Mouse (Mus musculus) CH12.LX (cell line): ENCODE data around the gene Med24. TPM values are rescaled to one million over a fixed set of nuclear protein-coding genes. Genes with fewer than 3 reads are reported as not detected.
"Not testable (repeated sequence)": the region's sequence is repeated elsewhere in the genome, so short reads cannot be mapped to it uniquely, and the experiment has no call there.

Experiments
- DNase-seq: peaks from one replicate; pipeline ENCODE4 v3.0.0-alpha.2; 2013; ENCODE audit errors: extremely low read depth
- H3K27ac ChIP-seq: 2 replicates; pipeline ENCODE4 v1.5.1; 2012; ENCODE audit warnings: low read depth, mild to moderate bottlenecking, control low read depth, moderate library complexity; ENCODE audit not compliant: insufficient read depth
- H3K27me3 ChIP-seq: replicated peaks from 2 replicates; pipeline ENCODE3; 2012; ENCODE audit warnings: inconsistent platforms
- H3K36me3 ChIP-seq, 2 experiments: replicated peaks in 1 of 2; 2 replicates each; pipeline versions ENCODE3 to v1.6.1; 2012; ENCODE audit warnings: inconsistent platforms in 1 of 2, low read length in 1 of 2, mild to moderate bottlenecking in 1 of 2, mixed read lengths in 1 of 2, moderate library complexity in 1 of 2; ENCODE audit not compliant: control insufficient read depth in 1 of 2, insufficient read depth in 1 of 2
- H3K4me1 ChIP-seq, 2 experiments: 2 replicates each; pipeline ENCODE4 v1.6.1; 2012; ENCODE audit warnings: inconsistent platforms in 1 of 2, moderate library complexity in 1 of 2; ENCODE audit not compliant: insufficient read depth in 2 of 2, control insufficient read depth in 1 of 2
- H3K4me2 ChIP-seq: 2 replicates; pipeline ENCODE4 v1.6.1; 2012; ENCODE audit warnings: low read depth, mild to moderate bottlenecking, control low read depth; ENCODE audit not compliant: poor library complexity, insufficient read depth, severe bottlenecking
- H3K4me3 ChIP-seq, 3 experiments: fragments of 150-350 bp in 1 of 3; sonication (generic) in 1 of 3; replicated peaks in 1 of 3; 2 replicates each; pipeline versions ENCODE3 to v1.5.1; 2011 to 2012; ENCODE audit warnings: low read depth in 2 of 3, low read length in 2 of 3, mild to moderate bottlenecking in 2 of 3, moderate library complexity in 2 of 3, control low read depth in 1 of 3, improper control_type of control experiment in 1 of 3, inconsistent platforms in 1 of 3, mixed read lengths in 1 of 3; ENCODE audit not compliant: poor library complexity in 1 of 3
- H3K79me2 ChIP-seq: replicated peaks from 2 replicates; pipeline ENCODE4 v1.6.1; 2012; ENCODE audit warnings: mild to moderate bottlenecking, moderate library complexity; ENCODE audit not compliant: control insufficient read depth, poor library complexity, insufficient read depth, severe bottlenecking; ENCODE audit errors: extremely low read depth
- H3K9ac ChIP-seq: 2 replicates; pipeline ENCODE4 v1.6.1; 2012; ENCODE audit warnings: low read depth, mild to moderate bottlenecking, control low read depth, moderate library complexity; ENCODE audit not compliant: insufficient read depth
- H3K9me3 ChIP-seq: replicated peaks from 2 replicates; pipeline ENCODE3; 2012; ENCODE audit warnings: low read length, inconsistent platforms, mixed read lengths
- CTCF ChIP-seq, 2 experiments: IDR thresholded peaks in 1 of 2; conservative IDR thresholded peaks in 1 of 2; 2 replicates each; pipeline ENCODE4 v1.5.1; 2011 to 2012; ENCODE audit warnings: low read depth in 2 of 2, low read length in 2 of 2, improper control_type of control experiment in 1 of 2, inconsistent platforms in 1 of 2, mild to moderate bottlenecking in 1 of 2, moderate library complexity in 1 of 2
- E2F4 ChIP-seq: IDR thresholded peaks from 2 replicates; pipeline ENCODE4 v1.6.1; 2011; ENCODE audit warnings: low read depth, low read length, improper control_type of control experiment; ENCODE audit not compliant: insufficient replicate concordance
- ELF1 ChIP-seq: IDR thresholded peaks from 2 replicates; pipeline ENCODE4 v1.6.1; 2014; ENCODE audit warnings: low read depth, mild to moderate bottlenecking, inconsistent platforms, low read length, improper control_type of control experiment
- ETS1 ChIP-seq: conservative IDR thresholded peaks from 2 replicates; pipeline ENCODE4 v1.6.1; 2012; ENCODE audit warnings: low read depth, mild to moderate bottlenecking, inconsistent platforms, low read length, improper control_type of control experiment, moderate library complexity
- GABPA ChIP-seq: IDR thresholded peaks from 2 replicates; pipeline ENCODE4 v1.6.1; 2012; ENCODE audit warnings: low read depth, low read length, improper control_type of control experiment, inconsistent platforms; ENCODE audit not compliant: insufficient replicate concordance
- IRF4 ChIP-seq: IDR thresholded peaks from 2 replicates; pipeline ENCODE4 v1.6.1; 2014; ENCODE audit warnings: low read depth, mild to moderate bottlenecking, inconsistent platforms, low read length, improper control_type of control experiment
- JUND ChIP-seq: conservative IDR thresholded peaks from 2 replicates; pipeline ENCODE4 v1.6.1; 2011; ENCODE audit warnings: low read depth, low read length, improper control_type of control experiment
- KAT2A ChIP-seq: IDR thresholded peaks from 2 replicates; pipeline ENCODE4 v1.6.1; 2012; ENCODE audit warnings: low read length, improper control_type of control experiment, inconsistent platforms; ENCODE audit not compliant: insufficient replicate concordance
- MAX ChIP-seq: IDR thresholded peaks from 2 replicates; pipeline ENCODE4 v1.6.1; 2011; ENCODE audit warnings: low read length, improper control_type of control experiment
- MYC ChIP-seq: IDR thresholded peaks from 2 replicates; pipeline ENCODE4 v1.6.1; 2011; ENCODE audit warnings: low read depth, mild to moderate bottlenecking, improper control_type of control experiment, low read length
- NRF1 ChIP-seq: IDR thresholded peaks from 2 replicates; pipeline ENCODE4 v1.6.1; 2014; ENCODE audit warnings: low read depth, mild to moderate bottlenecking, inconsistent platforms, low read length, improper control_type of control experiment, moderate library complexity
- RAD21 ChIP-seq: IDR thresholded peaks from 2 replicates; pipeline ENCODE4 v1.6.1; 2011; ENCODE audit warnings: low read depth, mild to moderate bottlenecking, low read length, improper control_type of control experiment, moderate library complexity
- RCOR1 ChIP-seq: conservative IDR thresholded peaks from 2 replicates; pipeline ENCODE4 v1.6.1; 2012; ENCODE audit warnings: low read depth, mild to moderate bottlenecking, inconsistent platforms, low read length, improper control_type of control experiment
- TCF12 ChIP-seq: IDR thresholded peaks from 2 replicates; pipeline ENCODE4 v1.6.1; 2014; ENCODE audit warnings: low read depth, mild to moderate bottlenecking, inconsistent platforms, low read length, improper control_type of control experiment
- USF2 ChIP-seq: conservative IDR thresholded peaks from 2 replicates; pipeline ENCODE4 v1.6.1; 2011; ENCODE audit warnings: low read depth, low read length, improper control_type of control experiment
- ZC3H11A ChIP-seq: IDR thresholded peaks from 2 replicates; pipeline ENCODE4 v1.6.1; 2012; ENCODE audit warnings: low read depth, mild to moderate bottlenecking, inconsistent platforms, low read length, improper control_type of control experiment
- ZMIZ1 ChIP-seq: IDR thresholded peaks from 2 replicates; pipeline ENCODE4 v1.6.1; 2012; ENCODE audit warnings: low read depth, mild to moderate bottlenecking, inconsistent platforms, low read length, improper control_type of control experiment
- dilution Hi-C: fragments of 300-500 bp; cut with MboI; formaldehyde crosslinking; loops from 2 replicates; pipeline ENCODE4 v1.14.3; 2020; ENCODE audit warnings: low sequenced_read_pairs; ENCODE audit not compliant: extremely low pct_unique_long_range_greater_than_20kb, extremely low pct_ligation_motif_present
- in situ Hi-C: fragments of 300-500 bp; cut with MboI; formaldehyde crosslinking; loops from 3 replicates; pipeline ENCODE4 v1.14.3; 2019; ENCODE audit warnings: low sequenced_read_pairs, low pct_ligation_motif_present, low pct_unique_long_range_greater_than_20kb, mixed read lengths
- polyA plus RNA-seq: library from polyadenylated mRNA; unstranded; fragments of >175 nt; gene quantifications from 2 replicates; pipeline ENCODE4 v1.2.1, GENCODE M21; 2012; ENCODE audit warnings: low read depth; ENCODE audit not compliant: insufficient read length
- total RNA-seq, 2 experiments: library from RNA; depleted of rRNA; stranded (reverse); fragments of 300-350 nt in 1 of 2; fragments of >200 nt in 1 of 2; gene quantifications; 2 replicates each; pipeline ENCODE4 v1.2.3; 2012 to 2014

Gene Med24
- total and polyA plus RNA-seq, 3 experiments = 30.9 to 78.8 (median 48.6) TPM

GRCm38 (mm10) chr11:98738428-98738911 is 9.2 kb upstream of the Med24 start:
- H3K27ac ChIP-seq = no peak overlapping the region
- dilution Hi-C loops = no loop called here

GRCm38 (mm10) chr11:98737220-98737619 is 8.0 kb upstream of the Med24 start:
- H3K4me2 ChIP-seq, H3K79me2 ChIP-seq, H3K4me1 ChIP-seq, DNase-seq, H3K4me3 ChIP-seq, dilution Hi-C loops, H3K36me3 ChIP-seq, in situ Hi-C loops, H3K27ac ChIP-seq, H3K9ac ChIP-seq: not testable (repeated sequence)
- Histone ChIP-seq H3K27me3 (peaks cover 57% of the 10 kb centered on the region), H3K9me3 (peaks cover 11% of the 10 kb centered on the region)

More at GRCm38 (mm10) chr11:98738428-98738911, 9.2 kb upstream of the Med24 start:
- H3K79me2 ChIP-seq = no peaks in the 10 kb centered on the region
- H3K4me3 ChIP-seq = no peak overlapping the region
- no peaks in the 10 kb centered on the region for H3K36me3 ChIP-seq
- peaks cover 11% of the 10 kb centered on the region for H3K9me3 ChIP-seq
- in situ Hi-C loops = no loop called here
- H3K27me3 ChIP-seq = peaks cover 65% of the 10 kb centered on the region
- no peak overlapping the region for H3K4me2 ChIP-seq
- H3K9ac ChIP-seq = no peak overlapping the region
- H3K4me1 ChIP-seq = peaks cover 6 to 7% of the 10 kb centered on the region in 2 experiments
- TF ChIP-seq IRF4 = no peak
- DNase-seq = no peak

- peaks cover 56% of the 10 kb centered on the region for H3K27me3 ChIP-seq
- no peak overlapping the region for H3K4me2 ChIP-seq
- in situ Hi-C loops (no loop called here), dilution Hi-C loops (no loop called here)
- no peaks in the 10 kb centered on the region for H3K36me3 ChIP-seq
- peaks cover 0 to 3% of the 10 kb centered on the region in 2 experiments; a peak in 2 of 4 replicates for H3K4me1 ChIP-seq
- H3K27ac ChIP-seq = no peak overlapping the region
- H3K79me2 ChIP-seq = no peaks in the 10 kb centered on the region
- no peak for DNase-seq
- no peak overlapping the region for H3K9ac ChIP-seq
- H3K9me3 ChIP-seq = peaks cover 11% of the 10 kb centered on the region
- H3K4me3 ChIP-seq = no peak overlapping the region
- TF ChIP-seq TCF12 (no peak), ELF1 (no peak), CTCF (conservative IDR thresholded peaks at IDR 0.05 in 1 of 2, IDR thresholded peaks at IDR 0.05 in 1 of 2; ENCODE audit: low read depth in 2 of 2, low read length in 2 of 2) (no peak), MYC (no peak), RCOR1 (no peak), E2F4 (no peak), GABPA (no peak), ZMIZ1 (no peak), JUND (no peak), ZC3H11A (no peak), KAT2A (no peak), RAD21 (no peak), ETS1 (no peak), USF2 (no peak), NRF1 (no peak), MAX (no peak)
- TF ChIP-seq, all 38 proteins: peak for 0
These were observed 6.9 kb upstream of the Med24 start for GRCm38 (mm10) chr11:98736176-98736575.
